Mouse (Mus musculus) B cell, adult 2 months (primary cell): ENCODE data around the gene BC052040.

Experiments
- DNase-seq, 2 experiments: peaks; one replicate each; pipeline ENCODE4 v3.0.0; 2022

The BC052040 gene

GRCm38 (mm10) chr2:115775488-115776217, 194.1 kb downstream of the BC052040 start:
- no peak for DNase-seq

GRCm38 (mm10) chr2:115776924-115777860, 195.7 kb downstream of the BC052040 start:
- no peak for DNase-seq

- DNase-seq: no peak
These were observed 199.1 kb downstream of the BC052040 start for GRCm38 (mm10) chr2:115780546-115781011.

GRCm38 (mm10) chr2:115785687-115786086, 204.2 kb downstream of the BC052040 start:
- DNase-seq: no peak

GRCm38 (mm10) chr2:115798839-115799238, 217.3 kb downstream of the BC052040 start:
- no peak for DNase-seq

GRCm38 (mm10) chr2:115808376-115808775, 226.9 kb downstream of the BC052040 start:
- DNase-seq: no peak

- no peak for DNase-seq
These were observed 231.8 kb downstream of the BC052040 start for GRCm38 (mm10) chr2:115813316-115813715.

- no peak for DNase-seq
These were observed 232.2 kb downstream of the BC052040 start for GRCm38 (mm10) chr2:115813721-115814120.

- DNase-seq: no peak
These were observed 236.4 kb downstream of the BC052040 start for GRCm38 (mm10) chr2:115817959-115818358.

- no peak for DNase-seq
These were observed 240.8 kb downstream of the BC052040 start for GRCm38 (mm10) chr2:115822361-115822760.
